Mouse (Mus musculus): ENCODE measurements around the gene Arhgap45. TPM values are rescaled to one million over a fixed set of nuclear protein-coding genes. Genes with fewer than 3 reads are reported as not detected.
"Not testable (repeated sequence)": the region's sequence is repeated elsewhere in the genome, so short reads cannot be mapped to it uniquely, and the experiment has no call there.

Arhgap45 gene
- polyA plus RNA-seq, 1 experiment from 2014 or later: 9.7 TPM

- Histone ChIP-seq H3K27me3 (ENCODE audit: control insufficient read depth, insufficient read depth, low read length) (no peaks in the 10 kb centered on the region), H3K4me2 (ENCODE audit: low read depth, low read length) (no peak overlapping the region), H3K27ac (ENCODE audit: low read length) (peak overlapping the region; percentile 76), H3K36me3 (ENCODE audit: control insufficient read depth, insufficient read depth, low read length) (peaks cover 6% of the 10 kb centered on the region; the same call in 1 of the 2 replicates), H3K9ac (ENCODE audit: low read length) (peak overlapping the region; percentile 50; the same call in 1 of the 2 replicates), H3K4me1 (ENCODE audit: control insufficient read depth, insufficient read depth, low read length) (peaks cover 40% of the 10 kb centered on the region), H3K9me3 (replicated peaks; ENCODE audit: control insufficient read depth, low read length) (no peaks in the 10 kb centered on the region), H3K4me3 (replicated peaks; ENCODE audit: low read length) (no peak overlapping the region)
- WGBS: 84% methylated on average over 5 of the region's 5 CpGs
- no peak for ATAC-seq (ENCODE audit: insufficient read depth, low FRiP score)
These were observed 35.9 kb downstream of the Arhgap45 start for GRCm38 (mm10) chr10:80052374-80052764.

GRCm38 (mm10) chr10:80053259-80053780, 36.9 kb downstream of the Arhgap45 start:
- Histone ChIP-seq H3K27me3 (ENCODE audit: control insufficient read depth, insufficient read depth, low read length) (no peaks in the 10 kb centered on the region), H3K9me3 (replicated peaks; ENCODE audit: control insufficient read depth, low read length) (no peaks in the 10 kb centered on the region), H3K36me3 (ENCODE audit: control insufficient read depth, insufficient read depth, low read length) (peaks cover 13% of the 10 kb centered on the region), H3K4me2 (ENCODE audit: low read depth, low read length) (peak overlapping the region; percentile 80), H3K9ac (ENCODE audit: low read length) (peak overlapping the region; percentile 98), H3K4me3 (replicated peaks; ENCODE audit: low read length) (peak overlapping the region; percentile 85), H3K27ac (ENCODE audit: low read length) (peak overlapping the region; percentile 98), H3K4me1 (ENCODE audit: control insufficient read depth, insufficient read depth, low read length) (peaks cover 35% of the 10 kb centered on the region)
- WGBS: under 1% methylated on average over 47 of the region's 47 CpGs
- peak; percentile 96 for ATAC-seq (ENCODE audit: insufficient read depth, low FRiP score)

- Histone ChIP-seq H3K4me2 (ENCODE audit: low read depth, low read length) (peak overlapping the region; percentile 80), H3K9me3 (replicated peaks; ENCODE audit: control insufficient read depth, low read length) (no peaks in the 10 kb centered on the region), H3K27me3 (ENCODE audit: control insufficient read depth, insufficient read depth, low read length) (no peaks in the 10 kb centered on the region), H3K36me3 (ENCODE audit: control insufficient read depth, insufficient read depth, low read length) (peaks cover 13% of the 10 kb centered on the region), H3K27ac (ENCODE audit: low read length) (peak overlapping the region; percentile 98), H3K4me1 (ENCODE audit: control insufficient read depth, insufficient read depth, low read length) (peaks cover 31% of the 10 kb centered on the region), H3K9ac (ENCODE audit: low read length) (peak overlapping the region; percentile 98), H3K4me3 (replicated peaks; ENCODE audit: low read length) (peak overlapping the region; percentile 85)
- ATAC-seq (ENCODE audit: insufficient read depth, low FRiP score): peak; percentile 34; the same call in 1 of the 2 replicates
- WGBS: under 1% methylated on average over 75 of the region's 77 CpGs
These were observed 37.7 kb downstream of the Arhgap45 start for GRCm38 (mm10) chr10:80053831-80054815.

GRCm38 (mm10) chr10:80054911-80055310, 38.5 kb downstream of the Arhgap45 start:
- H3K9ac ChIP-seq (ENCODE audit: low read length): peak overlapping the region; percentile 98
- peaks cover 13% of the 10 kb centered on the region for H3K36me3 ChIP-seq (ENCODE audit: control insufficient read depth, insufficient read depth, low read length)
- H3K4me2 ChIP-seq (ENCODE audit: low read depth, low read length): peak overlapping the region; percentile 80
- WGBS: 17% methylated on average over 3 of the region's 3 CpGs
- not testable (repeated sequence) for H3K27me3 ChIP-seq (ENCODE audit: control insufficient read depth, insufficient read depth, low read length); H3K9me3 ChIP-seq (replicated peaks; ENCODE audit: control insufficient read depth, low read length); ATAC-seq (ENCODE audit: insufficient read depth, low FRiP score)
- H3K27ac ChIP-seq (ENCODE audit: low read length): 0 out of 2 replicates have a peak overlapping the region, but pooled peaks have one; percentile 98
- peak overlapping the region; percentile 85 for H3K4me3 ChIP-seq (replicated peaks; ENCODE audit: low read length)
- peaks cover 31% of the 10 kb centered on the region for H3K4me1 ChIP-seq (ENCODE audit: control insufficient read depth, insufficient read depth, low read length)

- Histone ChIP-seq H3K9ac (ENCODE audit: low read length) (peak overlapping the region; percentile 98), H3K27me3 (ENCODE audit: control insufficient read depth, insufficient read depth, low read length) (no peaks in the 10 kb centered on the region)
- 72% methylated on average over 5 of the region's 5 CpGs for WGBS
These were observed 38.9 kb downstream of the Arhgap45 start for GRCm38 (mm10) chr10:80055364-80055763.

GRCm38 (mm10) chr10:80055891-80056290, 39.4 kb downstream of the Arhgap45 start:
- ATAC-seq (ENCODE audit: insufficient read depth, low FRiP score): no peak
- H3K27ac ChIP-seq (ENCODE audit: low read length): no peak overlapping the region
- H3K4me3 ChIP-seq (replicated peaks; ENCODE audit: low read length): no peak overlapping the region
- peaks cover 13% of the 10 kb centered on the region for H3K36me3 ChIP-seq (ENCODE audit: control insufficient read depth, insufficient read depth, low read length)
- H3K9ac ChIP-seq (ENCODE audit: low read length): peak overlapping the region; percentile 98; the same call in 1 of the 2 replicates
- WGBS: 66% methylated on average over 9 of the region's 10 CpGs
- H3K27me3 ChIP-seq (ENCODE audit: control insufficient read depth, insufficient read depth, low read length): no peaks in the 10 kb centered on the region
- H3K4me1 ChIP-seq (ENCODE audit: control insufficient read depth, insufficient read depth, low read length): peaks cover 31% of the 10 kb centered on the region
- peak overlapping the region; percentile 80; the same call in 1 of the 2 replicates for H3K4me2 ChIP-seq (ENCODE audit: low read depth, low read length)
- H3K9me3 ChIP-seq (replicated peaks; ENCODE audit: control insufficient read depth, low read length): no peaks in the 10 kb centered on the region

More at GRCm38 (mm10) chr10:80055364-80055763, 38.9 kb downstream of the Arhgap45 start:
- H3K4me3 ChIP-seq (replicated peaks; ENCODE audit: low read length): peak overlapping the region; percentile 85; the same call in 1 of the 2 replicates
- no peak for ATAC-seq (ENCODE audit: insufficient read depth, low FRiP score)
- H3K4me1 ChIP-seq (ENCODE audit: control insufficient read depth, insufficient read depth, low read length): peaks cover 31% of the 10 kb centered on the region
- H3K27ac ChIP-seq (ENCODE audit: low read length): peak overlapping the region; percentile 51
- peaks cover 13% of the 10 kb centered on the region for H3K36me3 ChIP-seq (ENCODE audit: control insufficient read depth, insufficient read depth, low read length)
- peak overlapping the region; percentile 80 for H3K4me2 ChIP-seq (ENCODE audit: low read depth, low read length)
- no peaks in the 10 kb centered on the region for H3K9me3 ChIP-seq (replicated peaks; ENCODE audit: control insufficient read depth, low read length)

- ATAC-seq (ENCODE audit: insufficient read depth, low FRiP score): no peak
- Histone ChIP-seq H3K9me3 (replicated peaks; ENCODE audit: control insufficient read depth, low read length) (no peaks in the 10 kb centered on the region), H3K4me2 (ENCODE audit: low read depth, low read length) (no peak overlapping the region; the same call in 1 of the 2 replicates), H3K4me3 (replicated peaks; ENCODE audit: low read length) (no peak overlapping the region), H3K4me1 (ENCODE audit: control insufficient read depth, insufficient read depth, low read length) (peaks cover 30% of the 10 kb centered on the region), H3K9ac (ENCODE audit: low read length) (no peak overlapping the region; the same call in 1 of the 2 replicates), H3K27me3 (ENCODE audit: control insufficient read depth, insufficient read depth, low read length) (no peaks in the 10 kb centered on the region), H3K36me3 (ENCODE audit: control insufficient read depth, insufficient read depth, low read length) (peaks cover 16% of the 10 kb centered on the region), H3K27ac (ENCODE audit: low read length) (no peak overlapping the region)
- 90% methylated on average over 4 of the region's 4 CpGs for WGBS
These were observed 40.1 kb downstream of the Arhgap45 start for GRCm38 (mm10) chr10:80056506-80056905.

GRCm38 (mm10) chr10:80056976-80057682, 40.7 kb downstream of the Arhgap45 start:
- Histone ChIP-seq H3K36me3 (ENCODE audit: control insufficient read depth, insufficient read depth, low read length) (peaks cover 16% of the 10 kb centered on the region), H3K4me1 (ENCODE audit: control insufficient read depth, insufficient read depth, low read length) (peaks cover 24% of the 10 kb centered on the region), H3K4me2 (ENCODE audit: low read depth, low read length) (no peak overlapping the region), H3K27me3 (ENCODE audit: control insufficient read depth, insufficient read depth, low read length) (no peaks in the 10 kb centered on the region), H3K27ac (ENCODE audit: low read length) (no peak overlapping the region), H3K9me3 (replicated peaks; ENCODE audit: control insufficient read depth, low read length) (no peaks in the 10 kb centered on the region), H3K9ac (ENCODE audit: low read length) (no peak overlapping the region), H3K4me3 (replicated peaks; ENCODE audit: low read length) (no peak overlapping the region)
- no peak for ATAC-seq (ENCODE audit: insufficient read depth, low FRiP score)
- WGBS: 88% methylated on average over 27 of the region's 27 CpGs

Measured in stomach, embryonic 16.5 days (tissue).